Mouse (Mus musculus): Measurements from ENCODE around the gene Dock4. TPM values are rescaled to one million over a fixed set of nuclear protein-coding genes. Genes with fewer than 3 reads are reported as not detected.

The Dock4 gene
- total RNA-seq (2021): 10 to 100 TPM; 13.9 to 14.8 TPM
- long read RNA-seq, experiment 1, partial matches to known transcripts: 2 of 5 reads
- long read RNA-seq, experiment 1, other reads (novel, unspliced or antisense): 3 of 5 reads
- long read RNA-seq, experiment 2, partial matches to known transcripts: 4 of 4 reads
- long read RNA-seq, experiment 2, other reads (novel, unspliced or antisense): 0 of 4 reads

- intact Hi-C loops (cut with DNase I): loop anchor here (2.0 to 5.0 kb wide), 2 partner anchors 53 to 189 kb away; no protein-coding TSS in a partner anchor
- TF ChIP-seq CTCF (IDR thresholded peaks at IDR 0.05): peak; percentile 3; the same call in 1 of the 2 replicates
- peak within 1 kb of the TSS; percentile 92 for H3K4me3 ChIP-seq
- H3K27ac ChIP-seq: peak within 1 kb of the TSS; percentile 94
- peak; percentile 99 for DNase-seq
These were observed at the start of gene Dock4, which contains the start of gene Zfp277 for GRCm38 (mm10) chr12:40445648-40446449. Dock4 (plus strand) TSS chr12:40445952. Zfp277 (minus strand) TSS chr12:40445902.

- intact Hi-C loops (cut with DNase I): no loop called here
- Histone ChIP-seq H3K4me3 (no peak overlapping the region), H3K27ac (no peak overlapping the region)
- TF ChIP-seq CTCF (IDR thresholded peaks at IDR 0.05): no peak
- no peak for DNase-seq
These were observed 46.8 kb upstream of the Dock4 start for GRCm38 (mm10) chr12:40398916-40399315.

- no peak overlapping the region for H3K4me3 ChIP-seq
- TF ChIP-seq CTCF (IDR thresholded peaks at IDR 0.05): no peak
- DNase-seq: no peak
- H3K27ac ChIP-seq: no peak overlapping the region
- intact Hi-C loops (cut with DNase I): no loop called here
These were observed 46.4 kb upstream of the Dock4 start for GRCm38 (mm10) chr12:40399386-40399785.

- H3K27ac ChIP-seq: no peak overlapping the region
- intact Hi-C loops (cut with DNase I): no loop called here
- TF ChIP-seq CTCF (IDR thresholded peaks at IDR 0.05): no peak
- no peak for DNase-seq
- no peak overlapping the region for H3K4me3 ChIP-seq
These were observed 45.9 kb upstream of the Dock4 start for GRCm38 (mm10) chr12:40399812-40400211.

- intact Hi-C loops (cut with DNase I): no loop called here
- H3K27ac ChIP-seq: no peak overlapping the region
- no peak overlapping the region for H3K4me3 ChIP-seq
- TF ChIP-seq CTCF (IDR thresholded peaks at IDR 0.05): no peak
- DNase-seq: no peak
These were observed 31.0 kb upstream of the Dock4 start for GRCm38 (mm10) chr12:40414682-40415311.

GRCm38 (mm10) chr12:40415312-40415925, 30.3 kb upstream of the Dock4 start:
- no peak overlapping the region for H3K4me3 ChIP-seq
- no peak for TF ChIP-seq CTCF (IDR thresholded peaks at IDR 0.05)
- intact Hi-C loops (cut with DNase I): no loop called here
- no peak overlapping the region for H3K27ac ChIP-seq
- no peak for DNase-seq

GRCm38 (mm10) chr12:40417257-40417656, 28.5 kb upstream of the Dock4 start:
- H3K4me3 ChIP-seq: no peak overlapping the region
- no peak overlapping the region for H3K27ac ChIP-seq
- no peak for TF ChIP-seq CTCF (IDR thresholded peaks at IDR 0.05)
- no peak for DNase-seq
- intact Hi-C loops (cut with DNase I): no loop called here

GRCm38 (mm10) chr12:40424991-40425390, 20.8 kb upstream of the Dock4 start:
- H3K27ac ChIP-seq: no peak overlapping the region
- H3K4me3 ChIP-seq: no peak overlapping the region
- TF ChIP-seq CTCF (IDR thresholded peaks at IDR 0.05): no peak
- intact Hi-C loops (cut with DNase I): no loop called here
- DNase-seq: no peak

- no peak for TF ChIP-seq CTCF (IDR thresholded peaks at IDR 0.05)
- intact Hi-C loops (cut with DNase I): no loop called here
- no peak for DNase-seq
- no peak overlapping the region for H3K4me3 ChIP-seq
- H3K27ac ChIP-seq: no peak overlapping the region
These were observed 18.1 kb upstream of the Dock4 start for GRCm38 (mm10) chr12:40427606-40428005.

GRCm38 (mm10) chr12:40429976-40430375, 15.8 kb upstream of the Dock4 start:
- no peak for DNase-seq
- no peak for TF ChIP-seq CTCF (IDR thresholded peaks at IDR 0.05)
- intact Hi-C loops (cut with DNase I): no loop called here
- Histone ChIP-seq H3K4me3 (no peak overlapping the region), H3K27ac (no peak overlapping the region)

GRCm38 (mm10) chr12:40431075-40431474, 14.7 kb upstream of the Dock4 start:
- DNase-seq: no peak
- no peak for TF ChIP-seq CTCF (IDR thresholded peaks at IDR 0.05)
- no peak overlapping the region for H3K4me3 ChIP-seq
- peak overlapping the region; percentile 76 for H3K27ac ChIP-seq
- intact Hi-C loops (cut with DNase I): no loop called here

GRCm38 (mm10) chr12:40434101-40434500, 11.7 kb upstream of the Dock4 start:
- no peak for TF ChIP-seq CTCF (IDR thresholded peaks at IDR 0.05)
- H3K4me3 ChIP-seq: no peak overlapping the region
- intact Hi-C loops (cut with DNase I): no loop called here
- no peak for DNase-seq
- no peak overlapping the region for H3K27ac ChIP-seq

GRCm38 (mm10) chr12:40438049-40438448, 7.7 kb upstream of the Dock4 start:
- intact Hi-C loops (cut with DNase I): no loop called here

More at GRCm38 (mm10) chr12:40438049-40438448, 7.7 kb upstream of the Dock4 start:
- no peak for DNase-seq
- no peak overlapping the region for H3K4me3 ChIP-seq
- no peak overlapping the region for H3K27ac ChIP-seq
- TF ChIP-seq CTCF (IDR thresholded peaks at IDR 0.05): no peak

All from gastrocnemius, adult 2 months (tissue).